Mouse (Mus musculus): Measurements from ENCODE around the gene Erg28.

GRCm38 (mm10) chr12:85850661-85851060 lies 26.3 kb upstream of the Erg28 start:
- no peak for TF ChIP-seq CTCF (IDR thresholded peaks at IDR 0.05; ENCODE audit: low read depth)
- TF ChIP-seq EP300 (IDR thresholded peaks at IDR 0.05; ENCODE audit: low read depth): no peak
